Mouse (Mus musculus) embryonic facial prominence, embryonic 15.5 days (tissue): ENCODE measurements around the gene Rtkn. TPM values are rescaled to one million over a fixed set of nuclear protein-coding genes. Genes with fewer than 3 reads are reported as not detected.
A peak's percentile ranks its signal among the peaks of the same experiment; 100 is the strongest.

Experiments
- ATAC-seq: fragments of 200-750 bp; cut with Nextera tagmentation; 2 replicates; pipeline ENCODE4 v1.8.0; 2017; ENCODE audit warnings: low read depth, moderate TSS enrichment; ENCODE audit not compliant: insufficient number of reproducible peaks, low FRiP score, low TSS enrichment
- H3K27ac ChIP-seq: fragments of 300-500 bp; sonication (generic); replicated peaks from 2 replicates; pipeline ENCODE4 v1.5.1; 2015; ENCODE audit warnings: mild to moderate bottlenecking, inconsistent platforms
- H3K27me3 ChIP-seq: fragments of 300-500 bp; sonication (generic); 2 replicates; pipeline ENCODE4 v1.6.1; 2015; ENCODE audit warnings: inconsistent platforms
- H3K36me3 ChIP-seq: fragments of 300-500 bp; sonication (generic); 2 replicates; pipeline ENCODE4 v1.6.1; 2015; ENCODE audit warnings: mild to moderate bottlenecking, inconsistent platforms
- H3K4me1 ChIP-seq: fragments of 300-500 bp; sonication (generic); 2 replicates; pipeline ENCODE4 v1.6.1; 2015; ENCODE audit warnings: inconsistent platforms
- H3K4me2 ChIP-seq: fragments of 300-500 bp; sonication (generic); replicated peaks from 2 replicates; pipeline ENCODE4 v1.6.1; 2015; ENCODE audit warnings: mild to moderate bottlenecking, inconsistent platforms
- H3K4me3 ChIP-seq: fragments of 300-500 bp; sonication (generic); replicated peaks from 2 replicates; pipeline ENCODE4 v1.5.1; 2015; ENCODE audit warnings: mild to moderate bottlenecking, inconsistent platforms
- H3K9ac ChIP-seq: fragments of 300-500 bp; sonication (generic); 2 replicates; pipeline ENCODE4 v1.6.1; 2015; ENCODE audit warnings: inconsistent platforms
- H3K9me3 ChIP-seq: fragments of 300-500 bp; sonication (generic); replicated peaks from 2 replicates; pipeline ENCODE4 v1.6.1; 2016; ENCODE audit warnings: inconsistent platforms
- WGBS: fragments of 180-500 bp; shearing (Covaris S2); methylation state at CpG from one replicate; pipeline ENCODE4 v1.1.7; 2015; 5-methylcytosine and 5-hydroxymethylcytosine counted together
- microRNA counts: library from miRNA; unstranded; fragments of <30 nt; microRNA quantifications from one replicate; lab custom pipeline; 2016
- microRNA-seq: library from miRNA; unstranded; fragments of <30 nt; microRNA quantifications from one replicate; pipeline ENCODE4, GENCODE M21; 2016; ENCODE audit warnings: borderline number of aligned reads
- polyA plus RNA-seq: library from polyadenylated mRNA; unstranded; fragments of >200 nt; fragmentation: Nextera tagmentation; extraction: Ambion mirVana; gene quantifications from 2 replicates; pipeline ENCODE4 v1.2.1, GENCODE M21; 2015

Gene Rtkn
- polyA plus RNA-seq, 1 experiment from 2014 or later, result 62.8 TPM

DNA sequence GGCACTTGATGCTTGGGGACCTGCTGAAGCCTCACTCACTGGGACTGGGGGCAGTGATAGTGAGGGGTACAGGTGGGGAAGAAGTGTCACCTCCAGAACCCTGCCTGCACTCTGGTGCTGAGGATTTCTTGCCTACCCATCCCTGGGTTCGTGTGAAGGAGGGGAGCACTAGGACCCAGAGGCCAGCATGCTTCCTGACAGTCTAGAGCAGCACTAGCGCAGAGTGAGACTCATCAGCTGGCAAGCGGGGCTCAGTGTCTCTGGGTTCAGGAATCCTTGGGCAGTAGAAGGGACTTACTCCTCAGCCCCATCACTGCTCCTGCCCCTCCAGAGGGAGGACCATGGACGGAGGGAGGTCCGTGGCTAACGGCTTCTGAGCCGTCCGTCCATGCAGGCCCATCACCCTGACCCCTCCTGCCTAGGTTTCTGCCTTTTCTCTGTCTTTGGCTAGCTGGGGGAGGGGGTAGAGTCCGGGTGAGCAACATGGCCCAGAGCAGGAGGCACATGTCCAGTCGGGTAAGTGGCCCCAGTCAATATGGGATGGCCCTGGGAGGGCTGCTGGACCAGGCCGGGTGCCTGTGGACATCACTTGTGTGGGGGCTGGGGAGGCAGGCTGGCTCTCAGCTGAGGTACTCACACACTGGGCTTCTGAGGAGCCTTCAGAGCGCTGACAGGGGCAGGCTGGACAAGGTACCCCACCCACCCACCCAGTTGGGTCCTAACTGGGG lies 44.3 kb downstream of the Rtkn start:
- Histone ChIP-seq H3K9ac (peak overlapping the region; percentile 35), H3K4me3 (peak overlapping the region; percentile 36), H3K9me3 (no peaks in the 10 kb centered on the region), H3K27me3 (no peaks in the 10 kb centered on the region), H3K4me2 (peak overlapping the region; percentile 54), H3K36me3 (peaks cover 25% of the 10 kb centered on the region), H3K4me1 (peaks cover 14% of the 10 kb centered on the region), H3K27ac (no peak overlapping the region)
- ATAC-seq, result peak; percentile 51
- 12% methylated on average over 12 of the region's 12 CpGs for WGBS

DNA sequence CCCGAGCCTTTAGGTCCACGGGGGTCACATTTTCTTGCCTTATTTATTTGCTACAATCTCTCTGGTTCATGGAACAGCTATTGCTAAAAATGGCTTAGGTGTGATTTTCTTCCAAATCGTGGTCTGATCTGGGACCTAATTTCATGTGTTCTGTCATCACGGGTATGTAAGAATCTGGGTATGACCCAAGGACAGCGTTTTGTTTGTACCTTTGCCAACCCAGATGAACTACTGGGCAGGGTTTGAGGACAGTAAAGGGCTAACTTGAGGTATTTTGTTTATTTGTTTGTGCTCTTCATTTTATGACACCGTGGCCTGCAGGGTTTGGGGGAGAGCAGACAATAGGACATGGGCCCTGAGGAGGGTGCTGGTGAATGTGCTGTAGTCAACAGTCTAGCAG lies 45.3 kb downstream of the Rtkn start:
- ATAC-seq, result no peak
- no peak overlapping the region for H3K9ac ChIP-seq
- 79% methylated on average over 6 of the region's 6 CpGs for WGBS
- H3K36me3 ChIP-seq, result peaks cover 26% of the 10 kb centered on the region
- peaks cover 23% of the 10 kb centered on the region for H3K4me1 ChIP-seq
- H3K9me3 ChIP-seq, result no peaks in the 10 kb centered on the region
- H3K27me3 ChIP-seq, result no peaks in the 10 kb centered on the region
- H3K27ac ChIP-seq, result no peak overlapping the region
- no peak overlapping the region for H3K4me2 ChIP-seq
- no peak overlapping the region for H3K4me3 ChIP-seq

DNA sequence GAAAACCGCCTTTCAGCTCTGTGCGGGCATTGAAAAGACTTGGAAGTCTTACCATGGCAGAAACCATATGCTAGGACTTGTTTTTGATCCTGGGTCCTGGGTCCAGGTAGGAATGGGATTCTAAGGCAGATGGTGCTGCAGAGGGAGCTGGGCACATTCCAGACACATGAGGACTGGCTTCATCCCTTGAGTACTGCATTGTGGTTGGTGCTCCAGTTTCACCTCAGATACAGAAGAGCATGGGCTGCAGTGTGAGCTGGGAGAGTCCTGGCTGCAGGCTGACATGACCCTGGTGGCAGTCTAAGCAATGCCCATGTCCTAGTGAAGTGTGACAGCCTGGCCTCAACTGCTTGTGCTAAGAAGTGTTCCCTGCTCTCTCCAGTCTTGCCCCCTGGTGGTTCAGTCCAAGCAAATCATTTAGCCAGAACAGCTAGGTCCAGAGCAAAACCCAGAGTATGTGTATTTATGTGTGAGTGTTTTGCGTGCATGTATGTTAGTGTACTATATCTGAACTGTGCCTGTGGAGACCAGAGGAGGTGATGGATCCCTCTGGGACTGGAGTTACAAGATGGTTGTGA lies 49.7 kb downstream of the Rtkn start:
- Histone ChIP-seq H3K9me3 (no peaks in the 10 kb centered on the region), H3K4me2 (no peak overlapping the region), H3K4me1 (peaks cover 36% of the 10 kb centered on the region), H3K9ac (no peak overlapping the region), H3K36me3 (peaks cover 38% of the 10 kb centered on the region), H3K27me3 (no peaks in the 10 kb centered on the region), H3K4me3 (no peak overlapping the region), H3K27ac (no peak overlapping the region)
- WGBS, result 85% methylated on average over 3 of the region's 3 CpGs
- ATAC-seq, result no peak

DNA sequence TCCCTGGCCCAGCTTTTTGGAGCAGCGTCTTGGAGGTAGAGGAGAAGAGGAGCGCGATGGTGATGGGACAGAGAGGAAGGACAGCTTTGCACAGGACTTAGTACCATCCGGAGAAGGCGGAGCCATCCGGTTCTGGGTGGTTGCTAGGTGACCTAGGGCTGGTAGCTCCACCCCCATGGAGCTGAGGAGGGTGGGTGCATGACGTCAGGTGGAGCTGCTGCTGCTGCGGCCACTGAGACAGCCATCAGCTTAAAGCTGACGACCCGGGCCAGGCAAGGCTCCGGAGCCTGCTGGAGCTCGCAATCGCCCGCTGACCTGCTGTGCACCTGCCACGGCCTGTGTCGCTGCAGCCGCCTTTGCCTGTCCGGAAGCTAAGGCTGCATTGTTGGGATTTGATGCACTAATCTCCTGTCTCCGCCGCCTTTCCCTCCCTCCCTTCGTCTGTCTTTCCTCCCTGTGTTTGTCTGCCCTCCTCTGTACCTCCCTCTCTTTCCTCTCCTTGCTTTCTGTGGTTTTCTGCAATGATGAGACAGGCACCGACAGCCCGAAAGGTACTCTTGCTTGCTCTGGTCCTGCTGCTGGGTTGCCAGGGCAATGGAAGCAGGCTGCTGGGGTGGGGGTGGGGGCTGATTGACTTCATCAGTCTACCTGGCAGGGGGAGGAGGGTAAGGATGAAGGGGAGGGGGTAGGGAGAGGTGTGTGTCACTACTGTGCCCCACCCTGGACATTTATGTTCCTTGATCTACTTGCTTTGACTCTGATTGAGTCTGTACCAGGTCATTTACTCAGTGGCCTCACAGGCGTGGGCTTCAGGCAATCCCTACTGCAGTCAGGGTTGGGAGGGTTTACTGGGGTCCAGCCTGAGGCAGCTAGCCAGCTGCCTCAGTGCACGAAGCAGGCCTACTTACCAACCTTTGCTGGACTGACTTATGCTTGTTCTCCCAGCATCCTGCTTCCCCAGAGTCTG lies 50.9 kb downstream of the Rtkn start:
- Histone ChIP-seq H3K36me3 (peaks cover 50% of the 10 kb centered on the region), H3K4me3 (peak overlapping the region; percentile 32), H3K9me3 (no peaks in the 10 kb centered on the region), H3K4me2 (peak overlapping the region; percentile 42), H3K27ac (peak overlapping the region; percentile 55), H3K4me1 (peaks cover 34% of the 10 kb centered on the region), H3K27me3 (no peaks in the 10 kb centered on the region), H3K9ac (no peak overlapping the region)
- 8% methylated on average over 25 of the region's 25 CpGs for WGBS
- ATAC-seq, result peak; percentile 74

DNA sequence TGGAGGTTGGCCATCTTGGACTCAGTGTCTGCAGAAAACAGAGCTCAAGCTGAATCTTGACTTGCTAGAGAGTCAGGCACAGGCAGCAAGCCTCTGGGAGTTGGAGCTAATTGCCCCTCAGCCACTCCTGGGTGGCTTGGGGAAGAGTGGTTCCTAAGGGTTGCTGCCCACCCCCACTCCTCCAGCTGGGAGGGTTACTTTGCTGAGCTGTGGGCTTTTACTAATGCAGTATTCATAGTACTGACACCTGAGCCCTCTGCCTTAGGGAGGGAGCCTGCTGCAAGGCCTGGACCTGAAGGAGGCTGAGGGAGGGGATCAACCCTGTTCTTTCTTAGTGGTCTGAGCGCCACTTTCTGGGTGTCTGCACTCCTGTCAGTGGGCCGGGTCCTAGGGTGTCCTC lies 51.7 kb downstream of the Rtkn start:
- peak overlapping the region; percentile 55; the same call in 1 of the 2 replicates for H3K27ac ChIP-seq
- peak overlapping the region; percentile 42; the same call in 1 of the 2 replicates for H3K4me2 ChIP-seq
- WGBS, result 58% methylated on average over 2 of the region's 2 CpGs
- no peaks in the 10 kb centered on the region for H3K27me3 ChIP-seq
- H3K4me1 ChIP-seq, result peaks cover 34% of the 10 kb centered on the region
- peak; percentile 61 for ATAC-seq
- no peak overlapping the region for H3K9ac ChIP-seq
- no peaks in the 10 kb centered on the region for H3K9me3 ChIP-seq
- H3K36me3 ChIP-seq, result peaks cover 58% of the 10 kb centered on the region
- no peak overlapping the region for H3K4me3 ChIP-seq

DNA sequence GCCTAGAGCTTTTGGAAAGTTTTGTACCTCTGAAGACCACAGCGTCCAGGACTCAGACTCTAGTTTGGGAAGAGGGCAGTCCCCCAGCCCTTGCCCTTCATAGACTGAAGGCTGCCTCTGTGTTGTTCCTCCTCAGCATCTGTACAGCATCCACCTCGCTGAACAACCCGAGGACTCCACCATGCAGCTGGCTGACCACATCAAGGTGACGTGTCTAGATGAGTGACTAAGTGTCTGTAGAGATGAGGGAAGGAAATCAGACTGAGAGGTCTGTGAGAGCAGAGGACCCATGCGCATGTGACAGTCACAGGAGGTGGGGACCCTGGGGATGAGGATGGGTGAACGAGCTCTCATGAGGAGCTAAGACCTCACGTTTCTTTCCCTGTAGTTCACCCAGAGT lies 58.3 kb downstream of the Rtkn start:
- Histone ChIP-seq H3K27ac (no peak overlapping the region), H3K36me3 (peaks cover 98% of the 10 kb centered on the region), H3K4me3 (no peak overlapping the region), H3K27me3 (no peaks in the 10 kb centered on the region), H3K4me1 (0 out of 2 replicates have a peak, but pooled peaks cover 1% of the 10 kb centered on the region), H3K9me3 (no peaks in the 10 kb centered on the region), H3K9ac (no peak overlapping the region), H3K4me2 (no peak overlapping the region)
- no peak for ATAC-seq
- WGBS, result 90% methylated on average over 7 of the region's 7 CpGs

DNA sequence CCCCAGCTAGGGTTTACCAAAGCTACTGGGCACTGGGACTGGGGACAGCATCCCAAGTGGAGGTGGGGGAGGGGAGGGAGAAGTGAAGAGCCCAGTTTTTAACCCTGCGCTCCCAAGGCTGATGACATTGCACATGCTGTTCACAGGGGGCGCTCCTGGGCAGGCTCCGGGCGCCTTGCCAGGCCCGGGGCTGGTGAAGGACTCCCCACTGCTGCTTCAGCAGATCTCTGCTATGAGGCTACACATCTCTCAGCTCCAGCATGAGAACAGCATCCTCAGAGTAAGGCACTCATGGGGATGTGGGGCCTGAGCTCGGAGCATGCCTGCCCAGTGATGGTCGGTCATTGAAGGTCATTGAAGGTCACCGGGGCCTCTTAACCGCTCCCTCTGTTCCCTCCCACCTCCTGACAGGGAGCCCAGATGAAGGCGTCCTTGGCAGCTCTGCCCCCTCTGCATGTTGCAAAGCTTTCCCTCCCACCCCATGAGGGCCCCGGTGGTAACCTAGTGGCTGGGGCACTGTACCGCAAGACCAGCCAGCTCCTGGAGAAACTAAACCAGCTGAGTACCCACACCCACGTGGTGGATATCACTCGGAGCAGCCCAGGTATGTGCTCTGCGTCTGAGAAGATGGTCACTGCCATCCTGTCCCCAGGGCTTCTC lies 62.2 kb downstream of the Rtkn start:
- H3K4me2 ChIP-seq, result no peak overlapping the region
- no peaks in the 10 kb centered on the region for H3K4me1 ChIP-seq
- ATAC-seq, result no peak
- no peak overlapping the region for H3K4me3 ChIP-seq
- no peaks in the 10 kb centered on the region for H3K9me3 ChIP-seq
- H3K27ac ChIP-seq, result peak overlapping the region; percentile 28; the same call in 1 of the 2 replicates
- H3K27me3 ChIP-seq, result no peaks in the 10 kb centered on the region
- H3K36me3 ChIP-seq, result peaks cover 84% of the 10 kb centered on the region
- 47% methylated on average over 15 of the region's 15 CpGs for WGBS
- no peak overlapping the region for H3K9ac ChIP-seq

MicroRNAs within 50 kb of the gene (microRNA counts, 519-probe panel; counts per million panel counts)
- 1,719 counts per million, percentile 22 among the panel's probes with 10 or more counts for microRNA mmu-miR-3470a+mmu-miR-3470b (lab: Ali Mortazavi, UCI)

Small RNAs within 50 kb of the gene (microRNA-seq; reads per million reads assigned to microRNA genes)
- gene Mir3470a, result not detected

Other genes starting within 250 kb of the Rtkn start
- 2.3 TPM in 2 replicates for gene Sema4f, start 195.7 kb upstream of the Rtkn start, polyA plus RNA-seq
- 0.25 and 0.27 TPM in 2 replicates for gene M1ap, start 188.6 kb upstream of the Rtkn start, polyA plus RNA-seq
- gene Dok1, start 102.0 kb upstream of the Rtkn start, polyA plus RNA-seq, result 9.3 and 10.9 TPM in 2 replicates
- gene Loxl3, start 101.3 kb upstream of the Rtkn start, polyA plus RNA-seq, result 19.2 and 25.4 TPM in 2 replicates
- gene Aup1, start 80.9 kb upstream of the Rtkn start, polyA plus RNA-seq, result 198 and 201 TPM in 2 replicates
- 68.9 and 72.0 TPM in 2 replicates for gene Htra2, start 80.2 kb upstream of the Rtkn start, polyA plus RNA-seq
- gene Dqx1, start 77.6 kb upstream of the Rtkn start, polyA plus RNA-seq, result 1.0 and 1.6 TPM in 2 replicates
- 0.51 and 0.61 TPM in 2 replicates for gene Tlx2, start 65.2 kb upstream of the Rtkn start, polyA plus RNA-seq
- 37.7 and 39.4 TPM in 2 replicates for gene Pcgf1, start 57.6 kb upstream of the Rtkn start, polyA plus RNA-seq
- gene Lbx2, start 49.1 kb upstream of the Rtkn start, polyA plus RNA-seq, result 0.59 and 0.99 TPM in 2 replicates
- 3.2 and 3.4 TPM in 2 replicates for gene Ccdc142, start 33.9 kb upstream of the Rtkn start, polyA plus RNA-seq
- gene Gm42688, start 33.8 kb upstream of the Rtkn start, polyA plus RNA-seq, result 2.9 and 3.2 TPM in 2 replicates
- gene Mrpl53, start 26.4 kb upstream of the Rtkn start, polyA plus RNA-seq, result 121 and 136 TPM in 2 replicates
- gene Mogs, start 20.0 kb upstream of the Rtkn start, polyA plus RNA-seq, result 50.7 and 52.6 TPM in 2 replicates
- 109 and 113 TPM in 2 replicates for gene Wbp1, start 13.9 kb upstream of the Rtkn start, polyA plus RNA-seq
- 18.2 and 18.5 TPM in 2 replicates for gene Ino80b, start 10.0 kb upstream of the Rtkn start, polyA plus RNA-seq
- 7.9 and 12.0 TPM in 2 replicates for gene Wdr54, start 20.9 kb downstream of the Rtkn start, polyA plus RNA-seq
- gene 1700003E16Rik, start 20.9 kb downstream of the Rtkn start, polyA plus RNA-seq, result 10.3 and 17.2 TPM in 2 replicates
- gene Dctn1, start 30.5 kb downstream of the Rtkn start, polyA plus RNA-seq, result 98.7 and 103 TPM in 2 replicates
- 0.11 and 0.48 TPM in 2 replicates for gene Slc4a5, start 84.4 kb downstream of the Rtkn start, polyA plus RNA-seq
- 27.2 and 30.5 TPM in 2 replicates for gene Mthfd2, start 190.4 kb downstream of the Rtkn start, polyA plus RNA-seq
- 64.1 and 65.9 TPM in 2 replicates for gene Mob1a, start 190.6 kb downstream of the Rtkn start, polyA plus RNA-seq
- gene Bola3, start 213.7 kb downstream of the Rtkn start, polyA plus RNA-seq, result 105 and 113 TPM in 2 replicates